Mouse (Mus musculus) brain, embryonic 14.5 days (tissue): ENCODE results near the gene Tmem245. TPM values are rescaled to one million over a fixed set of nuclear protein-coding genes. Genes with fewer than 3 reads are reported as not detected.

ENCODE experiments used
- DNase-seq: peaks from one replicate; pipeline ENCODE4 v3.0.0-alpha.2; 2011; ENCODE audit warnings: low read depth
- CTCF ChIP-seq: fragments of 200-500 bp; IDR thresholded peaks from 2 replicates; pipeline ENCODE4 v1.5.1; 2012; ENCODE audit warnings: inconsistent platforms, mild to moderate bottlenecking, moderate library complexity, borderline replicate concordance; ENCODE audit not compliant: insufficient read depth, insufficient read length; ENCODE audit errors: extremely low read depth
- POLR2A ChIP-seq: fragments of 200-500 bp; IDR thresholded peaks from 2 replicates; pipeline ENCODE4 v1.6.1; 2012; ENCODE audit warnings: mild to moderate bottlenecking, inconsistent platforms, borderline replicate concordance; ENCODE audit not compliant: poor library complexity, insufficient read depth, insufficient read length, severe bottlenecking; ENCODE audit errors: extremely low read depth
- polyA plus RNA-seq: library from polyadenylated mRNA; depleted of rRNA; stranded (reverse); fragments of >200 nt; gene quantifications from 2 replicates; pipeline ENCODE4 v1.2.3, GENCODE M21; 2012; rRNA removed

Tmem245 gene
- polyA plus RNA-seq = 9.8 and 11.4 TPM in 2 replicates

DNA sequence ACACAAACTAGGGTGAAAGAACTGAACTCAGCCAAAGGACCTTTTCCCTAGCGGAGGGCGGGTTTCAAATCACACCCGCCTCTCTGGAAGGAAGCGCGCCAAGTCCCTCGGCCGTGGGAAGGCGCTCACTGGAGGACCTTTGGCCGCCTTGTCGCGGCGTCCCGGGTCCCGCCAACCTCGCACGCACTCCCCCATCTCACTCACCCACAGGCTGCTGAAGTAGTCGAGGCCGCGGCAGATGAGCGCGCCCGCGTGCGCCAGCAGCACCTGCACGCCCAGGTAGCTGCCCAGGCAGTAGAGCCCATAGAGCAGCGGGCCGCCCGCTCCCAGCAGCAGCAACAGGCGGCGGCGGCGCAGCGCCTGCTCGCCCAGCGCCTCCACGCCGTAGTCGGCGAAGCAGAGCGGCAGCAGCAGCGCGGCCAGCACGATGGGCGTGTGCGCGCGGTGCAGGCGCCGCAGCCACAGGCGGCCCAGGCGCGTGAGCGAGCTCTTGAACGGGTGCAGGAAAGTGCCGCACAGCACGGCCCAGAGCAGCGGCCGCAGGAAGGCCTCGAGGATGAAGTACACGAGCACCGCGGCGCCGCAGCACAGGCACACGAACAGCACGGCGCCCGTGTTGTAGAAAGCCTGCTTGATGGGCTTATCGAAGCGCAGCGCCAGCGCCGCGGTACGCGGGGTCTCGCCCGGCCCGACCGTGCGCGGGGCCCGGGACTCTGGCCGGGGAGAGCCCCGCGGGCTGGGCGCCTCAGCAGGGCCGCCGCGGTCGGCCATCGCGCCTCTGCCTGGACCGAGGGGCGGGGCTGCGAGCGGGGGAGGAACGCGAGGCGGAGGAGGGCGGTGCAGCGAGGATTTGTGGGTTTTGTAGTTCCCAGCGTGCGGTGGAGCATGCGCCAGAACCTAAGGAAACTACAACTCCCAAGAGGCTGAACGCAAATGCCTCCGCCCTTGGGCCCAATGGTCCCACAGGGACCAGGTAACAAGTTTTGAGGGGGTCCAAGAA is at the start of gene Tmem245:
TSS of gene Tmem245 (minus strand) at position 797 of the 1,000 bp plus-strand sequence.
- peak; percentile 98 for DNase-seq

DNA sequence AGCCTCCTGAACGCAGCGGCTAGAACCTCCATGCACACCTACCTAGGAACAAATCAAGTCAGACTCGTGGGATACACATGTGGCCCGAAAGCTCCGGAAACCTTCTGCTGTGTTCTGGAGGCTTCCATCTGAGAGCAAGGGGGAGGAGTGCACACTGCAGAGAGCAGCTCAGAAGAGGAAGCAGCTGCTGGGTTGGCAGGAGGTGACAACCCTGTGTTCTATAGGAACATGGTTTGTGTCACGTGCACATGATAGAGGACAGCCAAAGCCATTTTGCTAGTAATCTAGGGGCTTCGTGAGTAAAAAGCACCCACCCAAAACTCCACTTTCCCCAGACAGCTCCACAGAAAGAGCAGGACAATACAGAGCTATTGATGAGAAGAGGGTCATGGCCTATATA is 46.1 kb upstream of the Tmem245 start:
- no peak for DNase-seq
- TF ChIP-seq POLR2A = no peak
- no peak for TF ChIP-seq CTCF

More for the DNA sequence above, at the start of gene Tmem245:
- TF ChIP-seq POLR2A (peak; percentile 94), CTCF (no peak)

DNA sequence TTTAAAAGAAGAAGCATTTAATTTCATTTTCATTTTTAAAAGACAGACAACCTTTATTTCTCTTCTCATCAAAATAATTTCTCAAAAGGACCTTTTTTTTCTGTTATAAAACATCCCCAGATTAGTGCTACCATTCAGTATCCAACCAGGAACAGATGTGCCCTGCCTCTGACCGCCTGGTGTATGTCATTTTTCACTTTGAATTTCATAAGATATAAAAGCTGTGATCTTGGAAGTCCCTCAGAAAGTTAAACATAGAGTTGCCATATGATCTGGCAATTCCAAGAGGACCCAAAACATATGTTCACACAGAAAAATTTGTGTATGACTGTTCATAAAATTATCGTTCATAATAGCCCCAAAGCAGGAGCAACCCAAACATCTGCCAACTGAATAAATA is 44.7 kb upstream of the Tmem245 start:
- TF ChIP-seq CTCF (no peak), POLR2A (no peak)
- no peak for DNase-seq

DNA sequence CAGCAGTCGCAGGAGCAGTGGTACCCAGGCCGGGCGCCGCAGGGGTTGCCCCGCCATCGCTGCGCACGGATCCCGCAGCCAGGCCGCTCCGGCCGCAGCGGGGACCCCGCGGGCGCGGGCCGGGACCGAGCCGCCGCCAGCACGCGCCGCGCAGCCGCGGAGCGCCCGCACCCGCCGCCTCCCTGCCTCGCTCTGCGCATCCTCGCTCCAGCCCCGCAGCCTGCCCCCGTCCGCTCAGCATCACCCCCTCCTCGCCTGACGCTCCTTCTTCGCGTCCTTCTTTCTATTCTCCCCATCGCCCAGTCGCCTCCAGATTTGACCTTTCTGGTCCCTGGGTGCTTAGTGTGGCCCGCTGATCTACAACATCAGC is 43.0 kb upstream of the Tmem245 start, which contains the start of gene Frrs1l:
TSS of gene Frrs1l (minus strand) at position 177 of the 370 bp plus-strand sequence.
- TF ChIP-seq CTCF (no peak), POLR2A (0 out of 2 replicates have a peak, but pooled peaks have one; percentile 25)
- peak; percentile 75 for DNase-seq

DNA sequence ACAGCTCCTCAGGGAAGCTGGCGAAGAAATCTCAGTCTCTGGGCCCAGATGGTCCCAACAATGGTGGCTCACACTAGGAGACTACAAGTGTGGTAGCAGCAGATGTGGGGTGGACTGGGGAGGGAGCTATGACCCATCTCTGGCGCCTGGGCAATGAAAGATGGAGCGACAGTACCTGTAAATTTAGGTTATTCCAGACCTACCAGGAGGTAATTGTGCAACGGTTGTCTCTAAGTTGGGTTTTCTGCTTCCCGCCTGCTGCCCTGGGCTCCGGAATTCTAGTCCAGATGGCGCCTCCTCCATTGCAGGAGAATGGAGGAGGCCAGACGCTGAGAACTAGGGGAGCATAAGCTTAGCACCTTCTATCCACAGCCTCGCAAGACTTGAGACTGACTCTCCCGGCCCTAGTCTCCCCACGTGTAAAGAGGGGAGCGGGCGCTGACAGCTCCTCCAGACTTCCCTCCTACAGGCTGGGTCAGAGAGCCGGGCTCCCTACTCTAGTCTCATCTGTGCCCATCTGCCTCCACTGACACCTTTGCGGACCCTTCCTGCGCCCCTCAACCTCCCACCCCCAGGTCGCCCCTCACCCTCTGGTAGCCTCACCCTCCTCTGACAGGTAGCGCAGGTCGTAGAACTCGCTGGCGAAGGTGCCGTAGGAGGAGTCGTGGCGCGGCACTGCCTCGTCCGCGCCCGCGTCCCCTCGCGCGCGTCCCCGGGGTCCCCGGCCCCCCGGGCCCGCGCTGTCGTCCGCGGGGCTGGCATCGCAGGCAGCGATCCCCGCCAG is 42.4 kb upstream of the Tmem245 start:
- DNase-seq = peak; percentile 82
- TF ChIP-seq POLR2A (no peak), CTCF (no peak)

DNA sequence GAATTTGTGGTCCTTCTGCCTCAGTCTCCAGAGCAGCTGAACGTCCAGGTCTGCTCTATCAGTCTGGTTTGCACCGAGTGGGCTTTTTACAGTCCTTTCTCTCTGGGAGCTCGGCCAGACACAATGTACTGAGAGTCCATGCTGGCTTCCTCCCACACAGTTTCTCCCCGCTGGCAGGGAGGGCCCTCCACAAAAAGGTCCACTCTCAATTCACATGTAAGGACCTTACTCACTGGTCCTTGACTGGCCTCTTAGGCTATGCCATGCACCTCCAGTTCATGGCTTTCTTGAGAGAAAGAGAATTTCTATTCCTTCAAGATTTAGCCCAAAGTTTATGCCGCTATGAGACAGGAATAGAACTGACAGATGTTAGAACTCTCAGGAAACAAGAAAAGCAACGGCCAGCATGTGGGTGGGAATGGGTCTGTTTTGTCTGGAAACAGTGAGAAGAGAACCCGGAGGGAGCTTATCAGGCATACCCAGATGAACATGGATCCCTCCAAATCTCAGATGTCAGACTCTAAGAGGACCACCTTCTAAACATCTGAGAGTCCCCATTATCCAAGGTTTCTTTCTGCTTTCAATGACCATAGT is 18.4 kb upstream of the Tmem245 start:
- DNase-seq = no peak
- TF ChIP-seq CTCF (no peak), POLR2A (no peak)

DNA sequence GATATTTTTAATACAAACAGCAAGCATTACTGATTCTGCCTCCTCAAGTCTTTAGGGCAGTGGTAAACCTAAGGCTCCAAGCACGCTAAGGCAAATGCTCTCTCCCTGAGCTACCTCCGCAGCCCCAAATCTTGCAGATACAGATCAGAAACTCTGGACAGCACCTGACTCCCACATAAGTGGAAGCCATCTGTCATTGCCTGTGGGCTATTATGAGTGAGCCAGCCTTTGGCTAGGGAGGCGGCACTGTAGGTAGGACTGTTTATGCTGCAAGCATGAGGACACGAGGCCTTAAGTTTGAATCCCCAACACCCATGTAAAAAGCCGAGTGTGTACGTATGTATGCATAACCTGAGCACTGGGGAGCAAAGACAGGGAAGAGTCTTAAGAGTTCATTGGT is 16.4 kb upstream of the Tmem245 start:
- TF ChIP-seq POLR2A (no peak), CTCF (no peak)
- DNase-seq = no peak

DNA sequence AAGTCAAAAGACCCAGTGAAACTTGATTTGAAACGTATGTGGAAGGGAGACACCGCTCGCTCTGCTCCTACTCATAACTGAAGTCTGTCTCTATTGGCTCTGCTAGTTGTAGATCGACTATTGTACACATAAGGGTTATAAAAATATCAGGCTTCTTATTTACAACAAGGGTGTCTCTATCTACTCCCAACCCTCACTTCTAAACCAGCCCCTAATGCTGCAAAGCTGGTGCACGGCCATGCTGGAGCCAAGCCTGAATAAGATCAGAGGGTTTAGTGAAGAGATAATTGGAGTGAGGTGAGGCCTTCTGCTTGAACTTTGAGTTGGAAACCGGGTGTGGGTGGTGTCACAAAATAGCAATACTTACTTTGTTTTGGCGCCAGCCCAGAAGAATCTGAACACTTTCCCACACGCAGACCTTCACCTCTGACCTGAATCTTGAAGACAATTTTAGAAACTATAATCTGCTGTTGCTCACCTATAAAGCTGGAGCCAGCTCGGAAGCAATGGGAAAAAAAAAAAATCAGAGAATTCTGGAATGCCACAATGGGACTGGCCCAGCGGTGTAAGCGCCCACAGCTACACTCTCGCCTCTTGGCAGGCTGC is 14.2 kb upstream of the Tmem245 start:
- no peak for DNase-seq

DNA sequence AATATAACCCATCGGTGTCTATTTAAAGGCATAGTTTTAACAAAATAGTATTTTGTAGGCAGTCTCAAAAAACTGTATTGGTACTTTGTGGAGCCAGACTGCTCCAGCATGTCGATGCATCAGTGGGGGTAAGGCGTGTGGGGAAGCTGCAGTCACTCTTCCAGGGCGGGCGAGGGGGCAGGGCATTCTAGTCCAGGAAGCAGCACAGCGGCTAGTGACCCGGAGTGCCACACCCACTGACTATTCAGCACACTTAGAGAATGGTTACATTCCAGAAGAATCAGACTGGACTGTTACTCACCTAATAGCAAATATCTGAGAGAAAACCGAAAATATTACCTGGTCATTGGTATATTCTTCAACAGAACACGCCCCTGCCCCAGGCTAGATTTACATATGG is 10.3 kb upstream of the Tmem245 start:
- DNase-seq = no peak
- TF ChIP-seq POLR2A (no peak), CTCF (no peak)

More for the DNA sequence above, 14.2 kb upstream of the Tmem245 start:
- TF ChIP-seq POLR2A (no peak), CTCF (no peak)

DNA sequence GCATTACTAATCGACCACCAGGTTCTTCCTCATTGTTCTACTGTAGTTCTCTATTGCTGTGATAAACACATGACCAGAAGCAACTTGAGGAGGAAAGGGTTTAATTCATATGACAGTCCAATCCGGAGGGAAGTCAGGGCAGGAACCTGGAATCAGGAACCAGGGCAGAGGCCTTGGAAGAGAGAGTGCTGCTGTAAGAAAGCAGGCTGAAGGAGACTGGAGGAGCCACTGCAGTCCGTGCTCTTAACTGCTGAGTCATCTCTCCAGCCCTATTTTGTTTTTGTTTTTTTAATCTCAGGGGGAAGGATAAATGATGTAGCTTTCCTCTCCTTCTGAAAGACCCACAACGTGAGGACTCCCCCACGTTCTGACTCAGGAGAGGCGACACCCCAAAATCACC is 6.0 kb upstream of the Tmem245 start:
- no peak for TF ChIP-seq CTCF
- DNase-seq = no peak
